Mouse (Mus musculus) lung, embryonic 14.5 days (tissue): ENCODE results near the gene Gm26992. TPM values are rescaled to one million over a fixed set of nuclear protein-coding genes. Genes with fewer than 3 reads are reported as not detected.

ENCODE experiments used
- ATAC-seq: fragments of 200-750 bp; cut with Nextera tagmentation; 2 replicates; pipeline ENCODE4 v1.8.0; 2017; ENCODE audit warnings: mild to moderate bottlenecking, moderate TSS enrichment, moderate library complexity; ENCODE audit not compliant: insufficient read depth
- DNase-seq: peaks from one replicate; pipeline ENCODE4 v3.0.0-alpha.2; 2015
- H3K27ac ChIP-seq: fragments of 300-500 bp; sonication (generic); 2 replicates; pipeline ENCODE4 v1.5.1; 2014; ENCODE audit warnings: low read depth, mild to moderate bottlenecking, moderate library complexity
- H3K27me3 ChIP-seq: fragments of 300-500 bp; sonication (generic); 2 replicates; pipeline ENCODE4 v1.6.1; 2014; ENCODE audit warnings: low read length, control low read depth; ENCODE audit not compliant: insufficient read depth
- H3K36me3 ChIP-seq: fragments of 300-500 bp; sonication (generic); 2 replicates; pipeline ENCODE4 v1.6.1; 2014; ENCODE audit warnings: control low read depth; ENCODE audit not compliant: insufficient read depth
- H3K4me1 ChIP-seq: fragments of 300-500 bp; sonication (generic); 2 replicates; pipeline ENCODE4 v1.6.1; 2014; ENCODE audit warnings: antibody characterized with exemption, control low read depth; ENCODE audit not compliant: insufficient read depth
- H3K4me2 ChIP-seq: fragments of 300-500 bp; sonication (generic); 2 replicates; pipeline ENCODE4 v1.6.1; 2014; ENCODE audit warnings: mild to moderate bottlenecking
- H3K4me3 ChIP-seq: fragments of 300-500 bp; sonication (generic); 2 replicates; pipeline ENCODE4 v1.5.1; 2014; ENCODE audit warnings: low read depth, low read length
- H3K9ac ChIP-seq: fragments of 300-500 bp; sonication (generic); 2 replicates; pipeline ENCODE4 v1.6.1; 2014
- H3K9me3 ChIP-seq: fragments of 300-500 bp; sonication (generic); 2 replicates; pipeline ENCODE4 v1.6.1; 2016; ENCODE audit warnings: low read depth, low read length, control low read depth
- CTCF ChIP-seq: IDR thresholded peaks from 2 replicates; pipeline ENCODE4 v1.5.1; 2016; ENCODE audit warnings: antibody characterized with exemption, low read depth
- whole genome bisulfite sequencing: fragments of 180-500 bp; shearing (Covaris S2); extraction: QIAGEN DNeasy Blood & Tissue Kit; methylation state at CpG from one replicate; pipeline ENCODE4 v1.1.7; 2014; 5-methylcytosine and 5-hydroxymethylcytosine counted together
- polyA plus RNA-seq: library from polyadenylated mRNA; unstranded; fragments of >200 nt; fragmentation: Nextera tagmentation; extraction: Ambion mirVana; gene quantifications from 2 replicates; pipeline ENCODE4 v1.2.1, GENCODE M21; 2014

Gm26992 gene
- polyA plus RNA-seq, 1 experiment from 2014 or later = not detected

GRCm38 (mm10) chrX:103529185-103529584 lies 107.4 kb downstream of the Gm26992 start:
- Histone ChIP-seq H3K4me1 (no peaks in the 10 kb centered on the region), H3K27ac (no peak overlapping the region), H3K9me3 (no peaks in the 10 kb centered on the region), H3K4me3 (peak overlapping the region; percentile 6; the same call in 1 of the 2 replicates), H3K4me2 (peak overlapping the region; percentile 58), H3K9ac (no peak overlapping the region), H3K36me3 (no peaks in the 10 kb centered on the region), H3K27me3 (no peaks in the 10 kb centered on the region)
- DNase-seq (peak; percentile 88), ATAC-seq (peak; percentile 88)
- no peak for TF ChIP-seq CTCF
- under 1% methylated on average over 23 of the region's 23 CpGs for WGBS

Other genes with a start within 250 kb of the Gm26992 start
- gene Nap1l2, start 235.4 kb upstream of the Gm26992 start, polyA plus RNA-seq = 0.41 and 1.1 TPM in 2 replicates
- not detected in 2 replicates for gene Cdx4, start 100.6 kb upstream of the Gm26992 start, polyA plus RNA-seq
- gene Chic1, start 65.5 kb upstream of the Gm26992 start, polyA plus RNA-seq = 3.0 and 3.3 TPM in 2 replicates
- gene Tsx, start 7.5 kb upstream of the Gm26992 start, polyA plus RNA-seq = 0.32 and 0.64 TPM in 2 replicates
- gene Zcchc13, start 208.6 kb downstream of the Gm26992 start, polyA plus RNA-seq = not detected in 2 replicates